In the genomic region with DNA sequence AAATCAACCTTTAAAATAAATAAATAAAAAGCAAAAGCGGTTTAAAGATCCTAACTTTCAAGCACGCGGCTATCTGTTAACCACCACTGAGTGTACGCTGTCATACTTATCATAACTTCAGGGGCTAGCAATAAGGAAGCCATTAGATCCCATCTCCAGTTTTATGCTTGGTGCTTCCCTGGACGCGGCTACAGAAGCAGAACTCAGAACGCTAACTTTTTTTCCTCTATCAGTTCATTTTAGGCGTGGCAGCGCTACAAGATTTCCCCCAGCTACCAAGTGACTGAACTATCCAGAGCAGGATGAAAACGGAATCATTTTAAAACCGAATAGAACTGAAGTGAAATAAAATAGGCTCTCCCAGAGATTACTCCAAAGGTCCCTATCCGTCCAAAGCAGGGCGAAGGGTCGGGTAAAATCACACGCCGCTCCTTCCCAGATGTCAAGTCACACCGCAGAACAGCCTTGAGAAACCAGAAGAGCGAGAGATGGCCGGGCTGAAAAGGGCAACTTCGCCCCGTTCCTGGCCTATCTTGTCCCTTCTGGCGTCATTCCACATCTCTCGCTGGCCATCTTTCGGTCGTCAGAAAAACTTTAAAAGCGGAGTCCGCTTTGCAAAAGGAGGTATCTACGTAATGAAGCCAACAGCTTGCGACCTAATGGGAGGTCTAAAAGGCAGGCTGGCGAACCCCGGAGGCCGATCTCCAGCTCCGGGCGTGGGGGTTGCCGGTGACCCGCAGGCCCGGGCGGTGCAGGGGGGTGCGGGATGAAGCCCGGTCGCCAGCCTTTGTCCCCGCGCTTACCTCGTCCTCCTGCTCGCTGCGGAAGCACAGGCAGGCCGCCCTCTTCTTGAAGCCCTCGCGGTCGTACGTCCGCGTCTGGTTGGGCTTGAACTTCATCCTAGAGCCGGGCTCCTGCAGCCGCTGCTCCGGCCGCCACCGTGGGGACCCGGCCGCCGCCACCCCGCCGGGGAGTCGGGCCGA, we compare ENCODE assay signal across 8 mouse cellular contexts. TPM values are rescaled to one million over a fixed set of nuclear protein-coding genes. Genes with fewer than 3 reads are reported as not detected.
DNase-seq lines count a peak whose midpoint lies in the region; ATAC-seq and TF ChIP-seq lines count a peak whose summit lies in the region.

No protein-coding gene starts in this region.

- under 1% methylated on average over 65 of the region's 65 CpGs for WGBS in heart, adult 2 months
- WGBS in lung, postnatal 0 days: under 1% methylated on average over 57 of the region's 65 CpGs

- peaks cover 4% of the 10 kb centered on the region; the same call in 1 of the 2 replicates for H3K79me2 ChIP-seq in heart, adult 2 months (replicated peaks; ENCODE audit: control insufficient read depth, insufficient read depth, low read length)

- no peak for TF ChIP-seq POLR2A in heart, adult 2 months (IDR thresholded peaks at IDR 0.05; ENCODE audit: insufficient read depth, low read depth, low read length)

- H3K27ac ChIP-seq in heart, adult 2 months: peak overlapping the region; percentile 90
- H3K27ac ChIP-seq in lung, postnatal 0 days (ENCODE audit: low read length): peak overlapping the region; percentile 87

- intact Hi-C loops in heart, adult 2 months (cut with DNase I): loop anchor here (2.0 to 5.0 kb wide), 3 partner anchors 94 to 212 kb away; no protein-coding TSS in a partner anchor

- H3K9ac ChIP-seq in heart, adult 2 months (ENCODE audit: low read depth, low read length): peak overlapping the region; percentile 97
- H3K9ac ChIP-seq in lung, postnatal 0 days (replicated peaks; ENCODE audit: low read depth): peak overlapping the region; percentile 81

- H3K27me3 ChIP-seq in heart, adult 2 months (ENCODE audit: control insufficient read depth, insufficient read depth, low read length): no peaks in the 10 kb centered on the region
- no peaks in the 10 kb centered on the region for H3K27me3 ChIP-seq in lung, postnatal 0 days (replicated peaks; ENCODE audit: insufficient read depth, low read length)

- peak; percentile 50 for ATAC-seq in lung, postnatal 0 days
- peak; percentile 11 for ATAC-seq in neutrophil, adult 5-6 weeks (ENCODE audit: extremely low read depth, insufficient number of reproducible peaks, low FRiP score, poor library complexity, severe bottlenecking)

- TF ChIP-seq EP300 in heart, adult 2 months (IDR thresholded peaks at IDR 0.05; ENCODE audit: insufficient read depth, low read depth, low read length): no peak
- no peak for TF ChIP-seq EP300 in lung, postnatal 0 days (IDR thresholded peaks at IDR 0.05)

- no peaks in the 10 kb centered on the region for H3K9me3 ChIP-seq in lung, postnatal 0 days (ENCODE audit: low read length)

- H3K4me2 ChIP-seq in lung, postnatal 0 days (replicated peaks; ENCODE audit: low read depth, low read length): peak overlapping the region; percentile 62

- DNase-seq in CD4-positive, CD25-positive, alpha-beta regulatory T cell, adult 2 months (ENCODE audit: low read depth, low spot score): peak; percentile 60
- DNase-seq in adrenal gland, adult (ENCODE audit: inconsistent age in 2 of 2, low spot score in 1 of 2): peak; percentile 81 to 92
- peak; percentile 68 for DNase-seq in embryo, embryonic 10.5 days (ENCODE audit: low spot score)
- peak in 1 of 2 experiments; percentile 75 for DNase-seq in heart, adult 2 months
- peak; percentile 58 for DNase-seq in kidney, adult 9 months
- peak; percentile 50 for DNase-seq in lung, postnatal 0 days (ENCODE audit: low spot score)
- DNase-seq in thymus, postnatal 0 days (ENCODE audit: low spot score): peak; percentile 39

- TF ChIP-seq CTCF in heart, adult 2 months (IDR thresholded peaks at IDR 0.05): no peak
- no peak for TF ChIP-seq CTCF in lung, postnatal 0 days (IDR thresholded peaks at IDR 0.05)

- H3K4me3 ChIP-seq in heart, adult 2 months: peak overlapping the region; percentile 52
- peak overlapping the region; percentile 93 for H3K4me3 ChIP-seq in lung, postnatal 0 days (ENCODE audit: low read depth, low read length)

- peaks cover 5% of the 10 kb centered on the region for H3K36me3 ChIP-seq in heart, adult 2 months (ENCODE audit: control insufficient read depth, insufficient read depth, low read length)
- H3K36me3 ChIP-seq in lung, postnatal 0 days (ENCODE audit: insufficient read depth, low read length): no peaks in the 10 kb centered on the region

- peaks cover 11% of the 10 kb centered on the region for H3K4me1 ChIP-seq in heart, adult 2 months (ENCODE audit: control insufficient read depth, insufficient read depth, low read length)
- H3K4me1 ChIP-seq in lung, postnatal 0 days (ENCODE audit: insufficient read depth, low read depth, low read length): peaks cover 13% of the 10 kb centered on the region; the same call in 1 of the 2 replicates

RNA-seq across cellular contexts. Expression of a gene that starts 0.8 kb away (rescaled TPM):
- 100 to 1,000 TPM; 328 to 349 TPM for total RNA-seq in heart, adult 2 months (2021)
- polyA plus RNA-seq in heart, adult 2 months (2012; rRNA removed): 48.8 and 109 TPM in 2 replicates
- 50.3 and 53.9 TPM in 2 replicates for polyA plus RNA-seq in lung, postnatal 0 days (2015; fragmentation: Nextera tagmentation; extraction: Ambion mirVana)
- total RNA-seq in neutrophil, adult 5-6 weeks (2017): 233 and 255 TPM in 2 replicates
- 39.3 and 40.7 TPM in 2 replicates for polyA plus RNA-seq in thymus, postnatal 0 days (2015; fragmentation: Nextera tagmentation; extraction: Ambion mirVana)

RNA-seq across cellular contexts. Expression of a gene that starts 48.2 kb away (rescaled TPM):
- 10 to 100 TPM; 89.5 to 89.7 TPM for total RNA-seq in heart, adult 2 months (2021)
- 48.8 and 98.2 TPM in 2 replicates for polyA plus RNA-seq in heart, adult 2 months (2012; rRNA removed)
- polyA plus RNA-seq in lung, postnatal 0 days (2015; fragmentation: Nextera tagmentation; extraction: Ambion mirVana): 179 and 189 TPM in 2 replicates
- 79.7 and 91.8 TPM in 2 replicates for total RNA-seq in neutrophil, adult 5-6 weeks (2017)
- polyA plus RNA-seq in thymus, postnatal 0 days (2015; fragmentation: Nextera tagmentation; extraction: Ambion mirVana): 274 and 290 TPM in 2 replicates
